Mouse (Mus musculus) midbrain, embryonic 10.5 days (tissue): ENCODE measurements around the gene Alpl. TPM values are rescaled to one million over a fixed set of nuclear protein-coding genes. Genes with fewer than 3 reads are reported as not detected.

Experiments
- DNase-seq: peaks from one replicate; pipeline ENCODE4 v3.0.0-alpha.2; 2017; ENCODE audit warnings: low spot score
- H3K27ac ChIP-seq: fragments of 300-500 bp; sonication (generic); replicated peaks from 2 replicates; pipeline ENCODE4 v1.5.1; 2016; ENCODE audit warnings: mild to moderate bottlenecking
- H3K27me3 ChIP-seq: fragments of 300-500 bp; sonication (generic); 2 replicates; pipeline ENCODE4 v1.6.1; 2016; ENCODE audit warnings: low read depth, mild to moderate bottlenecking; ENCODE audit not compliant: poor library complexity, severe bottlenecking
- H3K36me3 ChIP-seq: fragments of 300-500 bp; sonication (generic); 2 replicates; pipeline ENCODE4 v1.6.1; 2016; ENCODE audit warnings: mild to moderate bottlenecking, moderate library complexity
- H3K4me1 ChIP-seq: fragments of 300-500 bp; sonication (generic); 2 replicates; pipeline ENCODE4 v1.6.1; 2016
- H3K4me3 ChIP-seq: fragments of 300-500 bp; sonication (generic); 2 replicates; pipeline ENCODE4 v1.5.1; 2016; ENCODE audit warnings: mild to moderate bottlenecking, moderate library complexity
- H3K9me3 ChIP-seq: fragments of 300-500 bp; sonication (generic); replicated peaks from 2 replicates; pipeline ENCODE4 v1.6.1; 2016; ENCODE audit warnings: mild to moderate bottlenecking
- WGBS: fragments of 180-500 bp; shearing (Covaris S2); methylation state at CpG from one replicate; pipeline ENCODE4 v1.1.7; 2016; 5-methylcytosine and 5-hydroxymethylcytosine counted together
- polyA plus RNA-seq: library from polyadenylated mRNA; unstranded; fragments of >200 nt; fragmentation: Nextera tagmentation; extraction: Ambion mirVana; gene quantifications from 2 replicates; pipeline ENCODE4 v1.2.1, GENCODE M21; 2016

Gene Alpl
- polyA plus RNA-seq, 1 experiment from 2014 or later: 34.2 TPM

DNA sequence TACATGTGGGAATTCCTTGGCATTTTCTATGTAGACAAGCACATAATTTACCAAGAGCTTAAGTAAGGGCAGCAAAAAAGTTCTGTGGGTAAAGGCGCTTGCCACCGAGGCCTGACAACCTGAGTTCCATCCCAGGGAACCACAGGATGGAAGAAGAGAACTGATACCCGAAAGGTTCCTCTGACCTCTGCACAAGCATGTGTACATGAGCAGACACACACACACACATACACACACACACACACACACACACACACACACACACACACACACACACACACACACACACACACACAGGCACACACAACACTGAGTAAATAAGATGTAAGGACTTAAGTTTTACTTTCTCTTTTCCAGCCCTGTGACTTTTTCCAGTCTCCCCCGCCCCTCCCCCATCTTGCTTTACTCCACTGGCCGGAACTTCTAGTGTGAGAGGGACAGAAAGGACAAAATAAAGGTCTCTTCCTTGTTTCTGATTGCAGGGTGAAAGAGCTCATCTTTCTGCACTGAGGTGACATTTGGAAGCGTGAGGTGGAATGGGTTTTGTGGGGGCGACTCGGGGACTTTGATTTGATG, 32.2 kb downstream of the Alpl start:
- Histone ChIP-seq H3K9me3 (no peaks in the 10 kb centered on the region), H3K4me3 (no peak overlapping the region), H3K36me3 (no peaks in the 10 kb centered on the region), H3K4me1 (peaks cover 49% of the 10 kb centered on the region), H3K27ac (peak overlapping the region; percentile 91), H3K27me3 (no peaks in the 10 kb centered on the region)
- no peak for DNase-seq
- 70% methylated on average over 8 of the region's 8 CpGs for WGBS

DNA sequence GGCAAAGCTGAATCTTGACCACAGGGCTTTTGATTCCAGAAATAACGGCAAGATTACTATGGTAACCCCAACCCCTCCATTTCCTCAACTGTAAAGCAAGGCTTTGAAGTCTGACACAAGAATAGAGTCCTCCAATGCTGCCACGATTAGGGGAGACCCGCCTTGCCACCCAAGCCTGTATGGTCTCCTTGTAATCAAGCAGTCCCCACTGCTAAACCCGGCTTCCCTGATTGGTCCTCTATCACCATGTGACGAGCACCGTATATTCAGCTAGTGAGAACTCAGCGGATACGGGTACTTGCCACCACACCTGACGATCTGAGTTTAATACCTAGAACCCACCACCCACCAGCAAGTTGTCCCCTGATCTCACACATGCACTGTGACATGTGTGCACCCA, 33.3 kb downstream of the Alpl start:
- H3K36me3 ChIP-seq: no peaks in the 10 kb centered on the region
- no peaks in the 10 kb centered on the region for H3K9me3 ChIP-seq
- WGBS: 90% methylated on average over 9 of the region's 9 CpGs
- no peak for DNase-seq
- no peak overlapping the region for H3K4me3 ChIP-seq
- peaks cover 37% of the 10 kb centered on the region for H3K4me1 ChIP-seq
- H3K27ac ChIP-seq: no peak overlapping the region
- no peaks in the 10 kb centered on the region for H3K27me3 ChIP-seq

DNA sequence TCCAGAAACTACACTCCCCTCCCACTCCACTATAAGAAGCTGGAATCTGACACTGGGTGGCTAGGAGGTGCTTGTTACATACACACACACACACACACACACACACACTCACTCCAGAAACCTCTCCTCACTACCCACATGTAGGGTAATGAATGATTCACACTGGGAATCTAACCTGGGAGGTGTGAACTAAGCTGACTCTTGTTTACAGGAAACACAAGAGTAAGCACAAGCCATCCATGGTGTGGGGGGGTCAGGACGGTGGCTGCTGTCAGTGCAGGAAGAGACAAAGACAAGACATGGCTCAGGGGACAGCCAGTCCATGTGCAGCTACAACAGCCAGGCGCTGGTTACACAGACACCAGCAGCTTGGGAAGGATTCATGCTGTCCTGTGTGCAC, 41.7 kb downstream of the Alpl start:
- 92% methylated on average over 2 of the region's 2 CpGs for WGBS
- no peak overlapping the region for H3K27ac ChIP-seq
- H3K4me1 ChIP-seq: peaks cover 19% of the 10 kb centered on the region
- DNase-seq: no peak
- H3K27me3 ChIP-seq: no peaks in the 10 kb centered on the region
- no peaks in the 10 kb centered on the region for H3K9me3 ChIP-seq
- H3K36me3 ChIP-seq: peaks cover 5% of the 10 kb centered on the region; the same call in 1 of the 2 replicates
- H3K4me3 ChIP-seq: no peak overlapping the region

DNA sequence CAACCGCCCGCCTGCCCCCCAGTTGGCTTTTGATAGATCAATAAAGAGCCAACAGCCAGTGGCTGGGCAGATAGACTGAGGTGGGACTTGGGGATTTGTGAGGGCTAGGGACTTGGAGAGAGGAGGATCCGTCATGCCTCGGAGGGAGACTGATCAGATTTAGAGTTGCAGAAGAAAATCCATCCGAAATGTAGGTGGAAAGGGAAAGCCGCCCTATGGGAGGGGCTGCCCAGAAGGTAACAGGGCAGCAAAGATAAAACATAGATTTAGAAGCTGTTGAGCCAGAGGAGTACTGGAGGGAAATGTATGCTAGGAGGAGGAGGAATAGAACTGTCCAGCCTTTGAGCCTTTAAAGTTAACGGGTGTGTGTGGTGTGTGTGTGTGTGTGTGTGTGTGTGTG, 43.0 kb downstream of the Alpl start:
- no peak overlapping the region for H3K4me3 ChIP-seq
- no peak for DNase-seq
- peaks cover 9% of the 10 kb centered on the region for H3K36me3 ChIP-seq
- H3K27me3 ChIP-seq: no peaks in the 10 kb centered on the region
- 76% methylated on average over 6 of the region's 7 CpGs for WGBS
- H3K27ac ChIP-seq: no peak overlapping the region
- no peaks in the 10 kb centered on the region for H3K9me3 ChIP-seq
- H3K4me1 ChIP-seq: peaks cover 19% of the 10 kb centered on the region

DNA sequence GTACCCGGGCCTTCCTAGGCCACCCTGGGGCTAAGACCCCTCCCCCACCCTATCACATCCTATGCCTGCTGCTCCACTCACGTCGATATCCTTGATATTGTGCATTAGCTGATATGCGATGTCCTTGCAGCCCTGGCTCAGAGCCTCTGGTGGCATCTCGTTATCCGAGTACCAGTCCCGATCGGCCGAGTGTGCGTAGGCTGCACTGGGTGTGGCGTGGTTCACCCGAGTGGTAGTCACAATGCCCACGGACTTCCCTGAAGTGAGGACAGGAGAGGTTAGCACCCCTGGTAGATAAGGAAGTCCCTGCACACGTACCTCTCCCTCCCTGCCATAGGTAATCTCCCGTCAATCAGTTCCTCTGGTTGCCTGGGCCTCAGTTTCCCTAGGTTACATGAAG, 43.7 kb downstream of the Alpl start:
- Histone ChIP-seq H3K4me1 (peaks cover 19% of the 10 kb centered on the region), H3K36me3 (peaks cover 9% of the 10 kb centered on the region), H3K4me3 (no peak overlapping the region), H3K27me3 (no peaks in the 10 kb centered on the region), H3K27ac (0 out of 2 replicates have a peak overlapping the region, but pooled peaks have one; percentile 61), H3K9me3 (no peaks in the 10 kb centered on the region)
- no peak for DNase-seq
- WGBS: 89% methylated on average over 15 of the region's 15 CpGs

DNA sequence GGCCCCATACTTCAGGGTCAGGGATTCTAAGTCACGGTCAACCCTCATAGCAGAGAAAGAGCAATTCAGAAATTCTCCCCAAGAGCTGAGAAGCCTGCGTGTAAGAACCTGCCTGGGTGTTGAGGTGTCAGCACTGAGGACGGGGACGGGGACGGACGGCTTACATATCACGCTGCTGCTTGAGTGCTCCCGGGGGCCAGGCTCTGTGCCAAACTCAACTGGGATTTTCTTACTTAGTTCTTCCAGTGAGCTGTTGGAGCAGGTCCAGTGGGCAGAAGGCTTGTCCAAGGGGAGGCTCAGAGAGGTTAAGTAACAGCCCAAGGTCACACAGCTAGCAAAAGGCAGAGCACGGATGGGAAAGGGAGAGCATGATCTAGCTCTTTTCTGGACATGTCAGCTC, 44.5 kb downstream of the Alpl start:
- WGBS: 90% methylated on average over 9 of the region's 9 CpGs
- no peak for DNase-seq

DNA sequence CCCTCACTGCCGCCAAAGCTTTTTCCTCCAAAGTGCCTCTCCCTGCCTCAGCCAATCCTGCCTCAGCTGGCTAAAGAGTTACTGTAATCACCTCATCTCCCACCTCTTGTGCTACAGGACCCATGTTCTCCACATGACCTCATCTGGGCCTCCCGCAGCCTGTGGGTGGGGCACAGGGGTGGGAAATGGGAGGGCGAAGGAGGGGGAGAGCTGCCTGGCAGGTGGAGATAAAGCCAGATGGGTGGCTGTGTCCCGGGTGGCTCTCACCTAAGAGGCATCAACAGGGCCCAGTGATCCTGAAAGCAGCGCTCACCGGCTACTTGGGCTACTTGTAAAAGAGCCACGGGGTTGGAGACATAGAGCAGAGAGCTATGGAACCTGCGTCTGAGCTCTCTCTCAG, 44.9 kb downstream of the Alpl start:
- WGBS: 81% methylated on average over 8 of the region's 8 CpGs
- Histone ChIP-seq H3K27ac (peak overlapping the region; percentile 61), H3K4me1 (peaks cover 19% of the 10 kb centered on the region)

More for the DNA sequence above, 44.5 kb downstream of the Alpl start:
- Histone ChIP-seq H3K4me3 (no peak overlapping the region), H3K27ac (peak overlapping the region; percentile 61), H3K9me3 (no peaks in the 10 kb centered on the region), H3K4me1 (peaks cover 19% of the 10 kb centered on the region), H3K36me3 (peaks cover 15% of the 10 kb centered on the region), H3K27me3 (no peaks in the 10 kb centered on the region)

DNA sequence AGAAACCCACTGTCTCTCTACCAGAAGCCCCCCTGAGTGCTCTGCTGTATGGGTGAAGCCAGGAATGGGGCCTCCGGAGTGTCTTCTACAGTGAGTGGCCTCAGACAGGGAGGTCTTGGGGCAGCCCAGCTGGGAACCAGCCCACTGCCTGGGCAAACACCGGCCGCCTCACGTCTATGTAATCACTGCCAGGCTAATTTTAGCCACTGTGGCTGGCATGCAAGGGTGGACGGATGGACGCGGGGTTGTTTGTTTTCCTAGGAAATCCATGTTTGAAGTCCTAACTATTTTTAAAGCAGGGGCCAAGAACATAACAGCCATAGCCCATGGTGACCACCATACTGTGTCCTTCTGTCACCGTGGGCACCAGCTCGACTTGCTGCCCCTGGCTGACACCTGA, 46.1 kb downstream of the Alpl start:
- no peak overlapping the region for H3K4me3 ChIP-seq
- H3K27ac ChIP-seq: no peak overlapping the region; the same call in 1 of the 2 replicates
- no peaks in the 10 kb centered on the region for H3K9me3 ChIP-seq
- peaks cover 28% of the 10 kb centered on the region for H3K36me3 ChIP-seq
- DNase-seq: no peak
- H3K4me1 ChIP-seq: peaks cover 19% of the 10 kb centered on the region
- H3K27me3 ChIP-seq: no peaks in the 10 kb centered on the region
- 77% methylated on average over 9 of the region's 9 CpGs for WGBS

More for the DNA sequence above, 44.9 kb downstream of the Alpl start:
- Histone ChIP-seq H3K4me3 (no peak overlapping the region), H3K9me3 (no peaks in the 10 kb centered on the region), H3K27me3 (no peaks in the 10 kb centered on the region), H3K36me3 (peaks cover 18% of the 10 kb centered on the region)
- no peak for DNase-seq

DNA sequence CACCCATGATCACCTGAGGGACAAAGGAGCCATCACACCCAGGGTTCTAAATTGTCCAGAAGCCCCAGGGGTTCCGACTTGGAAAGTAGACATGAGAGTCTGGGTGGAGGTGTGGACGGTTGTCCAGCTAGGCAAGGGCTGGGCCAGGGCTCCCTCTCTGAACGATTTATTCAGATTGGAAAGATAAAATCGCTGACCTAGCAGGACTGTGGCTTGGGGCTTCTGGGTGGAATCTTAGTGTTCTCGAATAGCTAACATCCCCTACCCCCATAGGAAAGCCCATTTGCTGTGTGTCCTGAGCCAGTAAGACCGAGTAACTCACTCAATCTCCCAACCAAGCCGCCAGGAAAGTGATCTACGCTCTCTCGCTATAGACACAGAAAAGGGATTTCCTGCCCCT, 46.5 kb downstream of the Alpl start:
- WGBS: 84% methylated on average over 9 of the region's 9 CpGs
- Histone ChIP-seq H3K27me3 (no peaks in the 10 kb centered on the region), H3K27ac (no peak overlapping the region), H3K4me3 (no peak overlapping the region), H3K4me1 (peaks cover 20% of the 10 kb centered on the region), H3K9me3 (no peaks in the 10 kb centered on the region), H3K36me3 (peaks cover 28% of the 10 kb centered on the region)
- DNase-seq: no peak

DNA sequence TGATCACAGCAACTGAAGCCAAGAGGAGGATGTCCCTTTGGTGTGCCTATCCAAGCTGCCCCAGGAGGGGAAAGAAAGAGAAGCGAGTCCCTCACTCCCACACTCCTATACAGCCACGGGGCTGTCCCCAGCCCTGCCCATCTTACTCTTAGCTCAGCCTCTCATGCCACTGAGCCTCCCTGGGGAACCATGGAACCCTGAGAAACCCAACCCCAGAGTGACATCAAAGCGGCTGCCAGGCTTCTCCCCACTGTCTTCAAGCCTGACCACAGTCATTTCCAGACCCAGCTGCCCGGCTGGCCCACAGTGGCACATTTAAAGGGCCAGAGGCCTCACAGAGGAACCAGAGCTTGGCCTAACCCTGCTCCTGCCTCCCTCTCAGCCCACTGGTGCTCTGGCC, 47.5 kb downstream of the Alpl start:
- H3K4me1 ChIP-seq: peaks cover 27% of the 10 kb centered on the region
- 69% methylated on average over 4 of the region's 4 CpGs for WGBS
- no peak overlapping the region for H3K4me3 ChIP-seq
- peaks cover 27% of the 10 kb centered on the region for H3K36me3 ChIP-seq
- no peaks in the 10 kb centered on the region for H3K9me3 ChIP-seq
- H3K27ac ChIP-seq: 0 out of 2 replicates have a peak overlapping the region, but pooled peaks have one; percentile 35
- DNase-seq: no peak
- no peaks in the 10 kb centered on the region for H3K27me3 ChIP-seq

DNA sequence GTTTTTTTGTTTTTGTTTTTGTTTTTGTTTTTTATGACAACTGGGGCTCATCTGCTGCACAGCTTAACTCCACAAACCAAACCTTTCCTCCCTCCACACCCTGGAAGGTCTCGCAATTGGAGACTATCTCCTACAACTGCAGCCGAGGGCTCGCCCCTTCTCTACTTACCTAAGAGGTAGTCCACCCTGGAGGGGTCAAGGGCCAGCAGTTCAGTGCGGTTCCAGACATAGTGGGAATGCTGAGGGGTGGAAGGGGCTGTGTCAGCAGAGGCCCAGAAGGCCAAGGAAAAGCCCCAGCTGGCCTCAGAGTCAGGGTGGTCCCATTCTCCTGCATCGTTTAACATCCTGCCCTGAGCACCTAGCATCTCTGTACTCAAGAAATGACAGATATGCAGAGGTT, 48.6 kb downstream of the Alpl start:
- no peak overlapping the region for H3K4me3 ChIP-seq
- no peak for DNase-seq
- H3K27ac ChIP-seq: no peak overlapping the region
- H3K27me3 ChIP-seq: no peaks in the 10 kb centered on the region
- peaks cover 26% of the 10 kb centered on the region for H3K4me1 ChIP-seq
- H3K9me3 ChIP-seq: no peaks in the 10 kb centered on the region
- peaks cover 25% of the 10 kb centered on the region for H3K36me3 ChIP-seq
- 88% methylated on average over 5 of the region's 5 CpGs for WGBS

DNA sequence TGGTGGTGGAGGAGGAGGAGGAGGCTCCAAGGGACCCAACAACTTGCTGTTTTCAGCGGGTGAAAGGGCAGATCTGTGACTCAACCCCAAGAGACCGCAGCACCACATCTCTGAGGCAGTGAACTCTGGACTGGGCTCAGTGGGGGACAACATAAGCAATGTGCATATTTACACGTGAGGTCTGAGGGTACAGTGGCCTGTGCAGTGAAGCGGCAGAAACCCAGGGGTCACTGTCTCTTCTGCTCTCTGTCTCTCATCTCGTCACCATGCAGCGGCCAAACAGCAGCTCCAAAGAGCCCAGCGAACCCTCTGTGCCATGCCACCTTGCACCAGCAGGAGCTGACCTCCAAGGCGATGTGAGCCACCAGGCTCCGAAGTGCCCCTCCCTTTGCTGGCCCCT, 49.1 kb downstream of the Alpl start:
- whole genome bisulfite sequencing: 86% methylated on average over 9 of the region's 9 CpGs

DNA sequence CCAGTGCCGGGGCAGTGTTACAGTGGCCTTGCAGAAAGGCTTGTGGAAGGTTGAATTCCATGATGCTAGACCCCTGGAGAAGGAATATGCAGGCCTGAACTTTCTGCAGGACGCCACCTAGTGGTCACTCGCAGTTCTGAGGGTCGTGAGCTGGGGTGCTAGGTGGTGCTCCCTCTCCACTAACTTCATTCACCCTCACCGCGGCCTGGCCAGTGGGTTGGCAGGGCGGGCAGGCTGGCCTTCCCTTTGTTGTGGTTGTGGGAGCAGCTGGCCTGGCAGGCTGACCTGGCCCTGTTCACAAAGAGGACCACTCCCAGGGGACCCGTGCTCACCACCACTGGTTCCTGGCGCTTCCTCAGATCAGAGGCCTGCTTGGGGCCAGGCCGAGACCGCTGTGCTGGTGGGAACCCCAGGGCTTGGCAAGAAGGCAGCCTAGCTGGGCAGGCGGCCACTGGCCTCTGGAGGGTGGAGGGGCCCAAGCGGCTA, 51.7 kb downstream of the Alpl start:
- Histone ChIP-seq H3K27me3 (no peaks in the 10 kb centered on the region), H3K27ac (peak overlapping the region; percentile 68), H3K4me3 (no peak overlapping the region), H3K36me3 (peaks cover 23% of the 10 kb centered on the region), H3K9me3 (no peaks in the 10 kb centered on the region), H3K4me1 (peaks cover 12% of the 10 kb centered on the region)
- 62% methylated on average over 13 of the region's 13 CpGs for WGBS
- DNase-seq: peak; percentile 43

More for the DNA sequence above, 49.1 kb downstream of the Alpl start:
- Histone ChIP-seq H3K4me3 (no peak overlapping the region), H3K9me3 (no peaks in the 10 kb centered on the region), H3K27me3 (no peaks in the 10 kb centered on the region), H3K36me3 (peaks cover 24% of the 10 kb centered on the region), H3K27ac (no peak overlapping the region), H3K4me1 (peaks cover 22% of the 10 kb centered on the region)
- no peak for DNase-seq
